Mouse (Mus musculus) CH12.LX (cell line): Measurements from ENCODE around the gene Wfdc6a. TPM values are rescaled to one million over a fixed set of nuclear protein-coding genes. Genes with fewer than 3 reads are reported as not detected.
A peak's percentile ranks its signal among the peaks of the same experiment; 100 is the strongest.

Experiments
- DNase-seq: peaks from one replicate; pipeline ENCODE4 v3.0.0-alpha.2; 2013; ENCODE audit errors: extremely low read depth
- H3K27ac ChIP-seq: 2 replicates; pipeline ENCODE4 v1.5.1; 2012; ENCODE audit warnings: low read depth, mild to moderate bottlenecking, control low read depth, moderate library complexity; ENCODE audit not compliant: insufficient read depth
- H3K27me3 ChIP-seq: replicated peaks from 2 replicates; pipeline ENCODE3; 2012; ENCODE audit warnings: inconsistent platforms
- H3K36me3 ChIP-seq, 2 experiments: replicated peaks in 1 of 2; 2 replicates each; pipeline versions ENCODE3 to v1.6.1; 2012; ENCODE audit warnings: inconsistent platforms in 1 of 2, low read length in 1 of 2, mild to moderate bottlenecking in 1 of 2, mixed read lengths in 1 of 2, moderate library complexity in 1 of 2; ENCODE audit not compliant: control insufficient read depth in 1 of 2, insufficient read depth in 1 of 2
- H3K4me1 ChIP-seq, 2 experiments: 2 replicates each; pipeline ENCODE4 v1.6.1; 2012; ENCODE audit warnings: inconsistent platforms in 1 of 2, moderate library complexity in 1 of 2; ENCODE audit not compliant: insufficient read depth in 2 of 2, control insufficient read depth in 1 of 2
- H3K4me2 ChIP-seq: 2 replicates; pipeline ENCODE4 v1.6.1; 2012; ENCODE audit warnings: low read depth, mild to moderate bottlenecking, control low read depth; ENCODE audit not compliant: poor library complexity, insufficient read depth, severe bottlenecking
- H3K4me3 ChIP-seq, 3 experiments: fragments of 150-350 bp in 1 of 3; sonication (generic) in 1 of 3; replicated peaks in 1 of 3; 2 replicates each; pipeline versions ENCODE3 to v1.5.1; 2011 to 2012; ENCODE audit warnings: low read depth in 2 of 3, low read length in 2 of 3, mild to moderate bottlenecking in 2 of 3, moderate library complexity in 2 of 3, control low read depth in 1 of 3, improper control_type of control experiment in 1 of 3, inconsistent platforms in 1 of 3, mixed read lengths in 1 of 3; ENCODE audit not compliant: poor library complexity in 1 of 3
- H3K79me2 ChIP-seq: replicated peaks from 2 replicates; pipeline ENCODE4 v1.6.1; 2012; ENCODE audit warnings: mild to moderate bottlenecking, moderate library complexity; ENCODE audit not compliant: control insufficient read depth, poor library complexity, insufficient read depth, severe bottlenecking; ENCODE audit errors: extremely low read depth
- H3K9ac ChIP-seq: 2 replicates; pipeline ENCODE4 v1.6.1; 2012; ENCODE audit warnings: low read depth, mild to moderate bottlenecking, control low read depth, moderate library complexity; ENCODE audit not compliant: insufficient read depth
- H3K9me3 ChIP-seq: replicated peaks from 2 replicates; pipeline ENCODE3; 2012; ENCODE audit warnings: low read length, inconsistent platforms, mixed read lengths
- CHD1 ChIP-seq: IDR thresholded peaks from 2 replicates; pipeline ENCODE4 v1.6.1; 2012; ENCODE audit warnings: low read depth, low read length, improper control_type of control experiment, inconsistent platforms
- CTCF ChIP-seq, 2 experiments: IDR thresholded peaks in 1 of 2; conservative IDR thresholded peaks in 1 of 2; 2 replicates each; pipeline ENCODE4 v1.5.1; 2011 to 2012; ENCODE audit warnings: low read depth in 2 of 2, low read length in 2 of 2, improper control_type of control experiment in 1 of 2, inconsistent platforms in 1 of 2, mild to moderate bottlenecking in 1 of 2, moderate library complexity in 1 of 2
- E2F4 ChIP-seq: IDR thresholded peaks from 2 replicates; pipeline ENCODE4 v1.6.1; 2011; ENCODE audit warnings: low read depth, low read length, improper control_type of control experiment; ENCODE audit not compliant: insufficient replicate concordance
- EP300 ChIP-seq: IDR thresholded peaks from 2 replicates; pipeline ENCODE4 v1.6.1; 2011; ENCODE audit warnings: low read length, improper control_type of control experiment
- ETS1 ChIP-seq: conservative IDR thresholded peaks from 2 replicates; pipeline ENCODE4 v1.6.1; 2012; ENCODE audit warnings: low read depth, mild to moderate bottlenecking, inconsistent platforms, low read length, improper control_type of control experiment, moderate library complexity
- HCFC1 ChIP-seq: IDR thresholded peaks from 2 replicates; pipeline ENCODE4 v1.6.1; 2012; ENCODE audit warnings: low read depth, mild to moderate bottlenecking, inconsistent platforms, low read length, improper control_type of control experiment
- IRF4 ChIP-seq: IDR thresholded peaks from 2 replicates; pipeline ENCODE4 v1.6.1; 2014; ENCODE audit warnings: low read depth, mild to moderate bottlenecking, inconsistent platforms, low read length, improper control_type of control experiment
- KAT2A ChIP-seq: IDR thresholded peaks from 2 replicates; pipeline ENCODE4 v1.6.1; 2012; ENCODE audit warnings: low read length, improper control_type of control experiment, inconsistent platforms; ENCODE audit not compliant: insufficient replicate concordance
- MAZ ChIP-seq: IDR thresholded peaks from 2 replicates; pipeline ENCODE4 v1.6.1; 2012; ENCODE audit warnings: low read depth, mild to moderate bottlenecking, inconsistent platforms, low read length, improper control_type of control experiment, moderate library complexity
- MXI1 ChIP-seq: IDR thresholded peaks from 2 replicates; pipeline ENCODE4 v1.6.1; 2011; ENCODE audit warnings: mild to moderate bottlenecking, low read depth, low read length, improper control_type of control experiment
- NELFE ChIP-seq: IDR thresholded peaks from 2 replicates; pipeline ENCODE4 v1.6.1; 2011; ENCODE audit warnings: low read depth, low read length, improper control_type of control experiment
- POLR2AphosphoS2 ChIP-seq: IDR thresholded peaks from 2 replicates; pipeline ENCODE4 v1.6.1; 2011; ENCODE audit warnings: low read depth, low read length, improper control_type of control experiment
- RAD21 ChIP-seq: IDR thresholded peaks from 2 replicates; pipeline ENCODE4 v1.6.1; 2011; ENCODE audit warnings: low read depth, mild to moderate bottlenecking, low read length, improper control_type of control experiment, moderate library complexity
- RCOR1 ChIP-seq: conservative IDR thresholded peaks from 2 replicates; pipeline ENCODE4 v1.6.1; 2012; ENCODE audit warnings: low read depth, mild to moderate bottlenecking, inconsistent platforms, low read length, improper control_type of control experiment
- SIN3A ChIP-seq: IDR thresholded peaks from 2 replicates; pipeline ENCODE4 v1.6.1; 2012; ENCODE audit warnings: low read length, improper control_type of control experiment, inconsistent platforms
- SMC3 ChIP-seq: IDR thresholded peaks from 2 replicates; pipeline ENCODE4 v1.6.1; 2011; ENCODE audit warnings: low read depth, low read length, improper control_type of control experiment
- TBP ChIP-seq: conservative IDR thresholded peaks from 2 replicates; pipeline ENCODE4 v1.6.1; 2011; ENCODE audit warnings: low read depth, low read length, improper control_type of control experiment
- TCF12 ChIP-seq: IDR thresholded peaks from 2 replicates; pipeline ENCODE4 v1.6.1; 2014; ENCODE audit warnings: low read depth, mild to moderate bottlenecking, inconsistent platforms, low read length, improper control_type of control experiment
- UBTF ChIP-seq: IDR thresholded peaks from 2 replicates; pipeline ENCODE4 v1.6.1; 2012; ENCODE audit warnings: low read depth, mild to moderate bottlenecking, inconsistent platforms, low read length, improper control_type of control experiment, moderate library complexity
- USF2 ChIP-seq: conservative IDR thresholded peaks from 2 replicates; pipeline ENCODE4 v1.6.1; 2011; ENCODE audit warnings: low read depth, low read length, improper control_type of control experiment
- ZC3H11A ChIP-seq: IDR thresholded peaks from 2 replicates; pipeline ENCODE4 v1.6.1; 2012; ENCODE audit warnings: low read depth, mild to moderate bottlenecking, inconsistent platforms, low read length, improper control_type of control experiment
- ZMIZ1 ChIP-seq: IDR thresholded peaks from 2 replicates; pipeline ENCODE4 v1.6.1; 2012; ENCODE audit warnings: low read depth, mild to moderate bottlenecking, inconsistent platforms, low read length, improper control_type of control experiment
- ZNF384 ChIP-seq: IDR thresholded peaks from 2 replicates; pipeline ENCODE4 v1.6.1; 2012; ENCODE audit warnings: low read depth, low read length, improper control_type of control experiment, inconsistent platforms
- dilution Hi-C: fragments of 300-500 bp; cut with MboI; formaldehyde crosslinking; loops from 2 replicates; pipeline ENCODE4 v1.14.3; 2020; ENCODE audit warnings: low sequenced_read_pairs; ENCODE audit not compliant: extremely low pct_unique_long_range_greater_than_20kb, extremely low pct_ligation_motif_present
- in situ Hi-C: fragments of 300-500 bp; cut with MboI; formaldehyde crosslinking; loops from 3 replicates; pipeline ENCODE4 v1.14.3; 2019; ENCODE audit warnings: low sequenced_read_pairs, low pct_ligation_motif_present, low pct_unique_long_range_greater_than_20kb, mixed read lengths
- polyA plus RNA-seq: library from polyadenylated mRNA; unstranded; fragments of >175 nt; gene quantifications from 2 replicates; pipeline ENCODE4 v1.2.1, GENCODE M21; 2012; ENCODE audit warnings: low read depth; ENCODE audit not compliant: insufficient read length
- total RNA-seq, 2 experiments: library from RNA; depleted of rRNA; stranded (reverse); fragments of 300-350 nt in 1 of 2; fragments of >200 nt in 1 of 2; gene quantifications; 2 replicates each; pipeline ENCODE4 v1.2.3; 2012 to 2014

Wfdc6a gene
- total and polyA plus RNA-seq, 3 experiments: not detected

DNA sequence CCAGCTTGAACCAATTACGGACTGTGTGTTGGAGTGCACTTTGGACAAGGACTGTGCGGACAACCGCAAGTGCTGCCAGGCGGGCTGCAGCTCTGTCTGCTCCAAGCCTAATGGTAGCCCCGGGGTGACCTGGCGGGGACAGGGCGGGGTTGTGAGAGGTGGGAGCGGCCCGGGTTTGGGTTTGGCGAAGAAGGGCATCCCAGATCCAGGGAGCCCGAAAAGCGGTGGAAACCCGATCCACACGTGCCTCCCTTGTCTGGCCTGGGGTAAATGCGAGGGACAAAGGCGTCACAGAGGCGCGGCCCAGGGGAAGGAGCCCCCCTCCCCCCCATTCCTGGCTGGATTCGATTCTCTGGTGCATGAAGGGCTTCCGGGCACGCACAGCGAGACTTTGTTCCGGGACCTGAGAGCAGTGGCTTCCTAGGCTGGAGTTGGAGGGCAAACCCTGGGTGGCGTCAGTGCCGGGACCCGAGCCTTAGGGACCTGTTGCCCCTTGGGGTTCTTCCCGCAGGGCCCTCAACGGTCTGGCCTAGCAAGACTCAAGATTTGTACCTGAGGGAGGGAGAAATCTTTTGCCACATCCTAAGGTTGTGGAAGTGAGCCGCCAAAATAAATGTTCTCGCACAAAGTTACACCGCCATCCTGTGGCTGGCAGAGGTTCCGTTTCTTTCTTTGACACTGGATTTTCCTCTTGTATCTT lies 21.8 kb downstream of the Wfdc6a start:
- H3K27ac ChIP-seq: no peak overlapping the region
- DNase-seq: no peak
- H3K4me1 ChIP-seq: no peaks in the 10 kb centered on the region
- in situ Hi-C loops: no loop called here
- H3K79me2 ChIP-seq: no peaks in the 10 kb centered on the region
- dilution Hi-C loops: no loop called here
- no peak for TF ChIP-seq EP300
- no peak for TF ChIP-seq NELFE
- TF ChIP-seq USF2: no peak
- TF ChIP-seq CTCF (conservative IDR thresholded peaks at IDR 0.05 in 1 of 2, IDR thresholded peaks at IDR 0.05 in 1 of 2; ENCODE audit: low read depth in 2 of 2, low read length in 2 of 2): peak in 1 of 2 experiments; percentile 63; a peak in 2 of 4 replicates
- TF ChIP-seq SMC3: peak; percentile 44; the same call in 1 of the 2 replicates
- no peak for TF ChIP-seq ETS1
- peak; percentile 61 for TF ChIP-seq RAD21
- TF ChIP-seq TCF12: no peak
- TF ChIP-seq ZNF384: no peak
- no peak for TF ChIP-seq TBP
- TF ChIP-seq SIN3A: no peak
- TF ChIP-seq ZMIZ1: no peak
- TF ChIP-seq POLR2AphosphoS2: no peak
- peak overlapping the region; percentile 1; the same call in 1 of the 2 replicates for H3K4me2 ChIP-seq
- no peak overlapping the region for H3K9ac ChIP-seq
- H3K9me3 ChIP-seq: peaks cover 14% of the 10 kb centered on the region
- peaks cover 95% of the 10 kb centered on the region for H3K27me3 ChIP-seq
- H3K4me3 ChIP-seq: no peak overlapping the region
- no peaks in the 10 kb centered on the region for H3K36me3 ChIP-seq

GRCm38 (mm10) chr2:164562391-164563188 lies 22.7 kb downstream of the Wfdc6a start, which contains the start of gene Wfdc2:
Gene Wfdc2, plus strand, starts transcription at chr2:164562413.
- DNase-seq: no peak
- H3K4me3 ChIP-seq: no peak within 1 kb of the TSS
- dilution Hi-C loops: no loop called here
- H3K9ac ChIP-seq: no peak within 1 kb of the TSS
- no peak within 1 kb of the TSS for H3K4me2 ChIP-seq
- H3K4me1 ChIP-seq: no peaks in the 10 kb centered on the region
- H3K79me2 ChIP-seq: no peaks in the 10 kb centered on the region
- peaks cover 14% of the 10 kb centered on the region for H3K9me3 ChIP-seq
- TF ChIP-seq USF2 (no peak), KAT2A (no peak), SIN3A (no peak), E2F4 (no peak), UBTF (no peak), CTCF (conservative IDR thresholded peaks at IDR 0.05 in 1 of 2, IDR thresholded peaks at IDR 0.05 in 1 of 2; ENCODE audit: low read depth in 2 of 2, low read length in 2 of 2) (no peak), EP300 (no peak), CHD1 (no peak), RCOR1 (no peak), MAZ (no peak), ZC3H11A (no peak), IRF4 (no peak), HCFC1 (no peak), MXI1 (no peak)
- no peaks in the 10 kb centered on the region for H3K36me3 ChIP-seq
- in situ Hi-C loops: no loop called here
- no peak within 1 kb of the TSS for H3K27ac ChIP-seq
- peaks cover 95% of the 10 kb centered on the region for H3K27me3 ChIP-seq
